Mouse (Mus musculus) erythroblast, embryonic 14.5 days (primary cell): ENCODE data around the gene Hsd17b12.

Source experiments
- GATA1 ChIP-seq: IDR thresholded peaks from 2 replicates; pipeline ENCODE4 v1.6.1; 2012; ENCODE audit warnings: low read length, inconsistent platforms, mixed read lengths
- TAL1 ChIP-seq: IDR thresholded peaks from 3 replicates; pipeline ENCODE4 v1.6.1; 2012; ENCODE audit warnings: low read length, inconsistent platforms, mixed read lengths

DNA sequence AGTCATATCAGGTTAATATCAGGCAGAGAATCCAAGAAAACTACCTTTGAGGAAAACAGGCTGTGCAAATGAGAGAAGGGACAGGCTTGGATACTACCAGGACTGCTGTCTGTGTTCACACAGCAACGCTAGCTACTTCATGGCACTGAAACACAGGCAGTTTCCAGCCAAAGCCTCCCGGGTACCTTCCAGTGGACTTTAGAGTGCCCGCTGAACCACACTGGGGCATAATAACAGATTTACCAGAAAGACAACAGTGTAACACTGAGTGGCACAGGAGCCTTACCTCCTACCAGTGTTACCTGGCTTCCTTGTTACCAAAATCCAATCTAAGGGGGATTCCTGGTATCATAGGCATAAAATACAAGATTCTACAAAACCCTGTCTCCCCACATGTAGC, 115.3 kb downstream of the Hsd17b12 start:
- TF ChIP-seq TAL1 (no peak), GATA1 (no peak)
